Mouse (Mus musculus) myocyte (in vitro differentiated cells): ENCODE data around the gene Emx2.

Experiments used
- MAX ChIP-seq: IDR thresholded peaks from one replicate; pipeline ENCODE4 v1.6.1; 2011; ENCODE audit warnings: low read depth, mild to moderate bottlenecking, control low read depth
- POLR2A ChIP-seq: IDR thresholded peaks from one replicate; pipeline ENCODE4 v1.6.1; 2011; ENCODE audit warnings: low read depth, mild to moderate bottlenecking, control low read depth, moderate library complexity; ENCODE audit not compliant: insufficient read length
- TCF12 ChIP-seq: IDR thresholded peaks from one replicate; pipeline ENCODE4 v1.6.1; 2011; ENCODE audit warnings: mild to moderate bottlenecking, control low read depth; ENCODE audit not compliant: poor library complexity, insufficient read depth, severe bottlenecking

DNA sequence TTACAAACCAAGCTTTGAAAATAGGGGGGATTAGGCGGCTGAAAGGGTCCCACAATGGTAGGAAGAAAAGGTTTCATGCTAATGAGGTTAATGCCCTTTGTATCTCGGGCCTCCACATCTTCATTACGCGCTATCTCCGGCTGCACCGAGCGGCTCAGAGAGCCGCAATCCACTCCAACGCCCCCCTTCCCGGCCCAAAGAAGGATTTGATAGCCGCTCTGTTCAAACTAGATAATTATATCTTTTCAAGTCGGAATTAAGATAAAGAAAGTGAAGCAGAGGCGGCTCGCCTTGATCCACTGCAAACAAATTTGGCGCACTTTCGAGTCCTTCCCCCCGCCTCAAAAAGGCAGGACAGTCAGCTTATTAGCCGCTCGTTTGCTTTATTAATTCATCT, 8.8 kb downstream of the Emx2 start:
- TF ChIP-seq POLR2A (no peak), MAX (no peak), TCF12 (no peak)
